Mouse (Mus musculus) gonadal fat pad, adult 2 months (tissue): ENCODE measurements around the gene Tmem52b. TPM values are rescaled to one million over a fixed set of nuclear protein-coding genes. Genes with fewer than 3 reads are reported as not detected.
"Not testable (repeated sequence)": the region's sequence is repeated elsewhere in the genome, so short reads cannot be mapped to it uniquely, and the experiment has no call there.

Experiments used
- DNase-seq: peaks from one replicate; pipeline ENCODE4 v3.0.0-alpha.2; 2012; ENCODE audit warnings: low read depth
- polyA plus RNA-seq: library from polyadenylated mRNA; depleted of rRNA; stranded (reverse); fragments of >200 nt; gene quantifications from 2 replicates; pipeline ENCODE4 v1.2.3, GENCODE M21; 2012; rRNA removed

Tmem52b gene
- polyA plus RNA-seq, result 0.07 and 0.33 TPM in 2 replicates

- DNase-seq, result no peak
Observed at GRCm38 (mm10) chr6:129512367-129512766, at the start of gene Tmem52b. Tmem52b (plus strand) TSS chr6:129512555.

DNA sequence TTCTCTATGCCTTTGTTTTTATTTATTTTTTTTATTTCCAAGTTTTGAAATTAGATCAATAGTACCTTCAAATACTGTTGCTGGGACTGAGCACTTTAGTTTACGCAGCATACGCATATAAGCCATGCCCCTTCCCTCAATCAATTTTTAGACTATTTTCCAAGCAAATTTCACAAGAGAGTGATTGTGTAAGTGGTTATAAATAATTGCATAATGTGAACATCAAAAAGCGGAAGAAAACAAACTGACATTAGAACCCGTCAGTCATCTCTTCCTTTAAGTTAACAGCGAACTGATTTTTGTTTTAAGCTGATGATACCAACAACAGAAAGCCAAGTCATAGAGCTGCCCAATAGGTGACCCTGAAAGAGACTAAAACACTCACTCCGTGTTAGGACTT, 41.0 kb upstream of the Tmem52b start:
- no peak for DNase-seq

- DNase-seq, result no peak
Observed at GRCm38 (mm10) chr6:129472627-129473026, 39.7 kb upstream of the Tmem52b start.

- DNase-seq, result no peak
Observed at GRCm38 (mm10) chr6:129476404-129477126, 35.8 kb upstream of the Tmem52b start.

DNA sequence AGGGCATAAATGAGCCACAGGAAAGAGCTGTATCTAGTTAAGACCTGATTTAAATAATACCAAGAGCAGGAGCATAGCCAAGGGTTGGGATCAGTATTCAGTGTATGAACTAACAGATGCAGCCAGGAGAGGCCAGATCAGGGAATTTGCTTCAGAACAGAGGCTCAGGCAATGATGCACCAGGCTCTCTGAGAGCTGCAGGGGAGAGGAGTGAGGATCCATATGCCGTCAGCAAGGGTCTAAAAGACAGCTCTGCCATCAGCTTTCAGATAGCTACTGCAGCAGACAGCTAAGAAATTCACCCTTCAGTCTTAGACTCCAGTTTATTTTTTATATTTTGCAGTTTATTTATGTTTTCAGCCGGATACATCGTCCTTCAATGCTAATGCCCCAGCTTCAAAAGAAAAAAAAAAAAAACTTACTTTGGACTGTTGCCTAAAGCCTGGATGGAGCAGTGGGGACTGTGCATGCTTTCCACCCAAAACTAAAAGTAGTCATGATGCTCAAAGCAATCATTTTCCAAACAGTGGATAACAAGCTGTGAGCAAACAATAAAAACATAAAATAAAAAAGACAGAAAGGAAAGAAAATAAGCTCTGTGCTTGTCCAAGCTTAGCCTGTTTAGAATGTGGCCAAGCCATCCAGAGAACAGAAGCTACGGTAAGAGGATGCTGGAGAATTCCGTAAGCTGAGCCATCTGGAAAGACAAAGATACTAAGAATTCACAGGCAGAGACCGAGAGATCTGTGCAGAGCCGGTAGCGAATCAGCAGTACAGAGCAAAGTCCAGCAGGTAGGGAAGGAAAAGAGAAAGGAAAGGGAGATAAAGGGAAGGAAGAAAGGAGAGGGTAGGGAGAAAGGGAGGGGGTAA, 32.0 kb upstream of the Tmem52b start:
- no peak for DNase-seq

GRCm38 (mm10) chr6:129494924-129495323, 17.4 kb upstream of the Tmem52b start:
- DNase-seq, result no peak

GRCm38 (mm10) chr6:129497345-129498218, 14.8 kb upstream of the Tmem52b start:
- DNase-seq, result no peak

GRCm38 (mm10) chr6:129499516-129499915, 12.8 kb upstream of the Tmem52b start:
- DNase-seq, result not testable (repeated sequence)

DNA sequence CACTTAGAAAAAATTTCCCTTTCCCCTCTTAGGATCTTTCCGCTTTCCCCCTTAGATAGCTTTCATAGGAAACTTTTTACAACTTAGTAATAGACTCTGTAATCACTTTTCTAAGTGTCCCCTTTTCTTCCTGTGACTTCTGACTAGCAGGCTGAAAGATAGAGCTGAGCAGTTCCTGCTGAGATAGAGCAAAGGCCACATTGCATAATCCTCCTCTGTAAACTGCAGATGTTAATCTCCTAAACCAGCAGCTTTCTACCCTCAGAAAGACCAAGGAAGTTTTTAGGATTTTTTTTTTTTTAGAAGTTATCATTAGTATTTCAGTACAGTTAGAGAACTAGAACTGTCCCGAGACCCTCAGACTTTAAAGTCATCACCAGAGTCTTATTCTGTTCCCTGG, 8.9 kb upstream of the Tmem52b start:
- no peak for DNase-seq

- DNase-seq, result no peak
Observed at GRCm38 (mm10) chr6:129507024-129507423, 5.3 kb upstream of the Tmem52b start, which contains the start of gene Olr1. Olr1 (minus strand) TSS chr6:129507165.

GRCm38 (mm10) chr6:129510120-129510911, 2.0 kb upstream of the Tmem52b start:
- DNase-seq, result no peak

DNA sequence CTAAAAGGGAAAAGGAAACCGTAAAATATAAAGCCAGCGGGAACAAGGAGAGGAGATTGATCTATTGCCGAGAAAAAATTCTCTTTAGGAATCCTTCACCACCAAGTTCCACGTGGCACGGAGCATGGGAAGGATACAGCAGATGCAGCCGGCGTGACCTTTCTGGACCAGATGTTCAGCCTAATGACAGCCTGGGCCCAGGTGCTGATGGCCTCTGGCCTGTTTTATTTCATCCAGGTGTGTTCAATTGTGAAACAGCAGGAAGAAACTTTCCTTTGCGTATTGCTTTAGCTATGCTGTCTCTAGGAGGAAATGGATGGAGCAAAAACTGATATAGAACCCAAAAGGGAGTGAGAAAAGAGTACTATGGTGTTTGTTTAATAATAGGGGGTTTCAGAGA, 513 bp downstream of the Tmem52b start:
- DNase-seq, result no peak

DNA sequence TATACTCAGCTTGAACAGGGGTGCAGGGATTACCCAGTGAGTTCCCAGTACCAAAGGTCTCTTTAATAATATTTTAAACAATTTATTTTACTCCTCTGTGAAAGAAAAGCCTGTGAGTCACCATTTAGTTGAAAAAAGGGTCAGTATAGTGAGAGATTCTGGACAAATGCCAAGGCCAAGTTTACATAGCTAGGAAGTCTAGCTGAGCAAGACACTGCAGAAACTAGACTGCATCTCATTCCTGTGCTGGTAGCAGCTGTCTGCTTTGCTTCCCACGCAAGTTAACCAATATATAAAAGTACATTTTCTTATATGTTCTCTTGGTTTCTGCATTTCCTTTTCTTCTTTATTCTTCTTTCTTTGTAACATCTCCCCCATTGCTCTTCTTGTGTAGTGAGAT, 1.1 kb downstream of the Tmem52b start:
- DNase-seq, result no peak

DNA sequence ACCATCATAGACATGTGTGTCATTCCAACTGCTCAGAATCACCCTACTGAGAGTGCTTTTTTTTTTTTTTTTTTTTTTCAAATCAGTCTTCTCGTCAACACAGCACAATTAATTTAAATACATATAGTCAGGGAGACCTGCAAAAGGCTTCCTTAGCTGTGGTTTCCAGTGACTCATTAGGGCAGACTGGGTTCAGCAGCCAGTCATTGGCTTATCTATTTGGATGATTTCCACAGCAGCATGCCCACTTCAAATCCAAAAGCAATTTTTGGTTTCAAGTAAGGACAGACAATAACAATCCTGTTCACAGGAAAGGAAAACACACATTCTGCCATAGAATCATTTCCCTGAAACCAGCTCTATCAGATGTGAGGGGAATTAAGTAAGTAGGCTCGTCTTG, 2.0 kb downstream of the Tmem52b start:
- no peak for DNase-seq

DNA sequence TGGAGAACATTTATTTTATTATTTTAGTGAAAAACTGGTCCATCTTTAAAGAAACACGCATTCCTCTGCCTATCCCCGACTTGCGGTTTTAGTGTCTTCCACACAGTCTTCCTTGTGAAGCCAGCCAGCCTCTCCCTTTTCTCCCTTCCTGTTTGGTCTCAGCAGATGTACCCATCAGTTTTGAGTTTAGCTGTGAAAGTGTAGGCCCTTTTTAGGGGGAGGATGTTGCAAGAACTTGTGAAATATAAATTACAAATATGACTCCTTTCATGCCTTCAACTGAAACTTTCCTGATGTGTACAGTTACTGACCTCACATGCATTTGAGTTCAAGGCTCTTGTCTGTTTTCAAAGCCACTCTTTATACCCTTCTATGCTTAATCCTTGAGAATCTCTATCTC, 2.7 kb downstream of the Tmem52b start:
- DNase-seq, result no peak

DNA sequence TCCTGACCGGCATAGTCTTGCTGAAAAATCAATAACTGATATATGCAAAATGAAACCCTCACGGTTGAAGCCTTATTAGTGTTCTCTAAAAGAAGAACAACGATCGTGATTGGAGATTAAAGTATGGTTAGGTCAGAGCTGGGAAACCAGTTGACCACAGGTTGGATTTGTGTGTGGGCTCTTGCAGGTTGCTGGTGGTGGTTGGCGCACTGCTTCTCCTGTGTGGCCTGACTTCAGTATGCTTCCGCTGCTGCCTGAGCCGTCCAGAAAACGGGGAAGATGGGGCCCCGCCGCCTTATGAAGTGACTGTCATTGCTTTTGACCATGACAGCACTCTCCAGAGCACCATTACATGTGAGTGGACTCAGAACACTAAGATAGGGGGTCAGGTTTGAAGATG, 4.0 kb downstream of the Tmem52b start:
- no peak for DNase-seq

DNA sequence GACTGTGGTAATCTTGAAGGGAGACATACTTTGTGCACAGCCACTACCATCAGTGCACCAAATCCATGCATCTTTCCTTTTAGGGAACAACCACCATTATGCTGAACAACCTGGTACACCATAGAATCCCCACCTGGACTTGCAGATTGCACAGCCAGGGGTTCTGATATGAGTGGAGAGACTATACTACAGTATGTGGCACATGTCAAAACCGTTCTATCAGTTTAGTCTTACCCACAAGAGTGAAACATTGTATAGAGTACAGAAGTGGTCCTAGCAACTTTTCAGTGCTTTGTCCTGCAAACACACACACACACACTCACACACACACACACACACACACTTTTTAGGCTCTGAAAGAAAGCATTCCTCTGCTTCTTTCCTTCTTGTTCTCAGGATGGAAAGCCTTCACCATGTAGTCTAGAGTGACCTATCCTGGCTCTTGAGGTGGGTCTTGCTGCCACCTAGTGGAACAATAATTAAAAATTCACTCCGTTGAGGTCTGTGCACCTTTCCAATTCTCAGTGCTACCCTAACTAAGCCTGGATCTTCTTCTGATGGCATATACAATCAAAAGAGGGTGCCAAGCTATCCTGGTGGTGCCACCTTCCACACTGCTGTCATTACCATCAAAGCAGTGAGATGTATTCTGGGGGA, 5.5 kb downstream of the Tmem52b start:
- DNase-seq, result no peak

- no peak for DNase-seq
Observed at GRCm38 (mm10) chr6:129526069-129526468, 13.7 kb downstream of the Tmem52b start.

DNA sequence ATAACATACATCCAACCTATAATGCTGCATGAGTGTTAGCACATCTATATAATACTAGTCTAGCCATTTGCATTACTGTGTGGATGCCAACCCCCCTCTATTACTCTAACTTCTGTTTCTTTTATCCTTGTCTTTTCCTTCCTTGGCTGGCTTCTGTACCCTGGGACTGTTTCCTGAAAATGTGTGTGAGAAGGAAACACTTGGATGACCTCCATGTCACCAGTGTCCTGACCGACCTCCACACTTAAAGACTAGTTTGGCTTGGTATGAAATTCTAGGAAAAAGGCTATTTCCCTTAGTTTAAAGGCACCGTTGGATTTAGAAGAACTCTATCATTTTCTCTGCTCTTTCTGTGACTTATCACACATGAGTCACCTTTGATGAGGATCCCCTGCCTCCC, 15.1 kb downstream of the Tmem52b start:
- DNase-seq, result no peak

- DNase-seq, result no peak
Observed at GRCm38 (mm10) chr6:129529605-129530004, 17.2 kb downstream of the Tmem52b start.

DNA sequence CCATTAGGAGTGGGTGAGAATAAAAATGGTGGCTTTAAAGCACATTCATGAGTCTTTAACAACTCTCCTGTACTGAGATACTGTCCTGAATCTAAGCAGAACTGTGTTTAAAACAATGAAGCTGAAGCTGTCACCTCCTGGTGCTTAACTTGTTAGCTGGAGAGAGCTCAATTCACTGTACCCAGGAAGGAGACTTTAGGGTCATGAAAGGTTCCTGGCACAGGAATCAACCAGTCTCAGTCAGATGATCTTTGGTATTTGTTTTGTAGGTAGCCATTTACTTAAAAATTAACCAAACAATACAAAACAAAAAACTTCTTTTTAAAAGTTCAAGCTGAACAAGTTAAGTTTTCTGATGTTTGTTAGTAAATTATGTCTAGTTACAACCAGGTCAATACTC, 17.9 kb downstream of the Tmem52b start:
- DNase-seq, result no peak
